Mouse (Mus musculus) testis, postnatal 14 days (tissue): ENCODE results near the gene Ovol1.
A peak's percentile ranks its signal among the peaks of the same experiment; 100 is the strongest.

Experiments
- DNase-seq: peaks from one replicate; pipeline ENCODE4 v3.0.0; 2021; ENCODE audit warnings: low spot score

Ovol1 gene

DNA sequence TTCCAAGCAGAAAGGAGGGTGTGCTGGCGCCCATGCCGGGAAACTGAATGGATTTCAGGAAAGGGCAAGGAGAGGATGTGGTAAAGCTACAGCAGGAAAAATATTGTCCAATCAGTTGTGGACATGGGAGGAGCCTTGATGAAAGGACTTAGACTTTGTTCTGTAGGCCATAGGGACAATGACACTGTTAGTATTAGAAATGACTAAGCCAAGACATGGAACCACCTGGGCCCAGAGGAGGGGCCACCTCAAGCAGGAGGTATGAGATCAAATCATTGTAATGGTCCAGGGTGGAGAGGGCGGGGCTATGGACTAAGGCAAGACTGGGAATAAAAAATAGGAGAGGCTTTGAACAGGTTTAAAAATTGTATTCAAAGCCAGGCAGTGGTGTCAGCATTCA is 41.7 kb downstream of the Ovol1 start:
- no peak for DNase-seq

GRCm38 (mm10) chr19:5516906-5517505 is 43.4 kb downstream of the Ovol1 start:
- DNase-seq = no peak

- no peak for DNase-seq
Observed at GRCm38 (mm10) chr19:5515840-5516777, 44.3 kb downstream of the Ovol1 start.

- DNase-seq = no peak
Observed at GRCm38 (mm10) chr19:5513005-5513349, 47.5 kb downstream of the Ovol1 start.

- DNase-seq = no peak
Observed at GRCm38 (mm10) chr19:5512091-5513004, 48.1 kb downstream of the Ovol1 start.

- DNase-seq = no peak
Observed at GRCm38 (mm10) chr19:5511074-5511632, 49.3 kb downstream of the Ovol1 start.

GRCm38 (mm10) chr19:5510031-5511026 is 50.1 kb downstream of the Ovol1 start, which contains the start of gene Snx32:
TSS of gene Snx32 (minus strand) at chr19:5510538.
- DNase-seq = peak; percentile 99

- DNase-seq = no peak
Observed at GRCm38 (mm10) chr19:5503687-5504086, 56.8 kb downstream of the Ovol1 start, which contains the start of gene 1700020D05Rik. TSS of gene 1700020D05Rik (minus strand) at chr19:5503787.

DNA sequence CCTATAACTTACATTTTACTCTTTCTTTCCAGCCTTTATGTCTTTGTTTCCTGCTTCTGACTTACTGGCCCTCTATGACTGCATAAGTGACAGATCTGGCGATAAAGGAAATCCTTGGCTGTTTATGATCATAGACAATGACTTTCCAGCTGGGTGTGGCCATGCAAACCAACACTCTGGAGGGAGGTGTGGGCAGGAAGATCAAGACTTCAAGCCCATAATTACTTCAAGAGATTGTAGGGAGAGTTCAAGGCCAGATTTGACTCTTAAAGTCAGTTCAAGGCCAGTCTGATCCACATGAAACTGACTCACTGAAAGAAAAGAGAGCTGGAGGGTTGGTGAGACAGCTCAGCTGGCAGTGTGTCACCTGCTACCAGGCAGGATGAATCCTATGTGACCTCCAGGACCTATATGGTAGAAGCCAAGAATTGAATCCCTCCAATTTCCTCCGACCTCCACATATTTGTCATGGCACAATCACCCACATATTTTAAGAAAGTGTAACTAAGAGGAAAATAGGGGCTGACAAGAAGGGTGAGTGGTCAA is 60.0 kb downstream of the Ovol1 start:
- DNase-seq = no peak
